Mouse (Mus musculus) ZHBTc4 (cell line): ENCODE measurements around the gene Ccdc125.

Source experiments
- DNase-seq: peaks from one replicate; pipeline ENCODE4 v3.0.0-alpha.2; 2011; ENCODE audit warnings: low read depth, low spot score

The Ccdc125 gene

GRCm38 (mm10) chr13:100669291-100670022, at the start of gene Ccdc125:
Gene Ccdc125 (plus strand): TSS chr13:100669717.
- peak; percentile 66 for DNase-seq

- no peak for DNase-seq
These were observed 47.3 kb upstream of the Ccdc125 start for GRCm38 (mm10) chr13:100622241-100622640.

- no peak for DNase-seq
These were observed 35.3 kb upstream of the Ccdc125 start for GRCm38 (mm10) chr13:100634106-100634691.

- no peak for DNase-seq
These were observed 26.9 kb upstream of the Ccdc125 start for GRCm38 (mm10) chr13:100642471-100643209.

GRCm38 (mm10) chr13:100648223-100648622, 21.3 kb upstream of the Ccdc125 start:
- DNase-seq, result no peak

GRCm38 (mm10) chr13:100650550-100651438, 18.7 kb upstream of the Ccdc125 start, which contains the start of the genes Ak6 and Rad17:
Gene Ak6 (plus strand): TSS chr13:100650979.
Gene Rad17 (minus strand): TSS chr13:100651051.
- peak; percentile 97 for DNase-seq

- no peak for DNase-seq
These were observed 17.9 kb upstream of the Ccdc125 start, which contains the start of gene Taf9 for GRCm38 (mm10) chr13:100651439-100652186. Gene Taf9 (plus strand): TSS chr13:100651579.

GRCm38 (mm10) chr13:100658091-100658490, 11.4 kb upstream of the Ccdc125 start:
- DNase-seq, result no peak

GRCm38 (mm10) chr13:100659864-100660456, 9.6 kb upstream of the Ccdc125 start:
- DNase-seq, result peak; percentile 83

- no peak for DNase-seq
These were observed 744 bp downstream of the Ccdc125 start for GRCm38 (mm10) chr13:100670181-100670741.

GRCm38 (mm10) chr13:100675936-100676635, 6.6 kb downstream of the Ccdc125 start:
- DNase-seq, result no peak

- DNase-seq, result no peak
These were observed 12.1 kb downstream of the Ccdc125 start for GRCm38 (mm10) chr13:100681615-100682014.

- DNase-seq, result no peak
These were observed 13.3 kb downstream of the Ccdc125 start for GRCm38 (mm10) chr13:100682837-100683236.

- peak; percentile 67 for DNase-seq
These were observed 14.8 kb downstream of the Ccdc125 start for GRCm38 (mm10) chr13:100684355-100684754.

- DNase-seq, result peak; percentile 67
These were observed 18.0 kb downstream of the Ccdc125 start for GRCm38 (mm10) chr13:100687513-100687912.

GRCm38 (mm10) chr13:100697541-100697940, 28.0 kb downstream of the Ccdc125 start:
- DNase-seq, result no peak

GRCm38 (mm10) chr13:100698866-100699265, 29.3 kb downstream of the Ccdc125 start:
- DNase-seq, result no peak

- peak; percentile 57 for DNase-seq
These were observed 34.0 kb downstream of the Ccdc125 start for GRCm38 (mm10) chr13:100703468-100703867.

- DNase-seq, result no peak
These were observed 36.7 kb downstream of the Ccdc125 start for GRCm38 (mm10) chr13:100706206-100706605.
